In the genomic region with DNA sequence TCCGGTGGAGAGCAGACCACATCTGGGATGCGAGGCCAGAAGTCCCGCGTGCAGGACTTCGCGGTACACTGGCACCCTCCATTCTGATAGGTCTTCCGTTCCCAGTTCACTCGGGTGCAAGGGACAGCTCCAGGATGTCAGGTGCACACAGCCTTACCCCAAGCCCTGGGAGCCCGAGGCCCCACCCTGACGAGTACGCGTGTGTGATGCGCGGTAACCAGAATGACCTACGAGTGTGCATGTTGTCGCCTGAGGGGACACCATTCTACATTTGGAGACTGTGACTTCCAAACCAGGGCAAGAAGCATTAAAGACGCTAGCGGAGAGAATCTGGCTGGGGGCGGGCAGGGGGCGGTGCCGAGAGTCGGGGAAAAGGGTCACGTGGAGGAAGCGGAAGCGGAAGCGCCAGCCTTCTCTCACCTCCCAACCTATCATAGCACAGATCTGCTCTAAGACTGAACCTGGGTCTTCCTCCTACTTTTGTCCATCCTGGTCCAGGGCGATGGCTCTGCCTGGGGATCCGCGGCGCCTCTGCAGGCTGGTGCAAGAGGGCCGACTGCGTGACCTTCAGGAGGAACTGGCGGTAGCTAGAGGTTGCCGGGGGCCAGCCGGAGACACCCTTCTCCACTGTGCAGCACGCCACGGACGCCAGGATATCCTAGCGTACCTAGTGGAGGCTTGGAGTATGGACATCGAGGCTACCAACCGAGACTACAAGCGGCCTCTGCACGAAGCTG, we compare ENCODE assay signal across 8 mouse cellular contexts. TPM values are rescaled to one million over a fixed set of nuclear protein-coding genes. Genes with fewer than 3 reads are reported as not detected.
DNase-seq lines count a peak whose midpoint lies in the region; ATAC-seq lines count a peak whose summit lies in the region.

No protein-coding gene starts in this region.

- peak; percentile 71 for ATAC-seq in megakaryocyte progenitor cell, adult 5-6 weeks (replicated peaks; ENCODE audit: poor library complexity)

- DNase-seq in adipocyte (ENCODE audit: low spot score), result peak; percentile 93
- peak; percentile 90 for DNase-seq in embryo, embryonic 10 days (ENCODE audit: low spot score)
- peak; percentile 85 for DNase-seq in gastrocnemius, postnatal 10 days
- peak; percentile 98 for DNase-seq in induced T-regulatory cell, adult 2 months (ENCODE audit: low read depth)
- peak; percentile 61 to 85 for DNase-seq in left cerebral cortex, adult 9 months (ENCODE audit: low spot score in 2 of 2)
- peak; percentile 79 for DNase-seq in right cerebral cortex, postnatal 14 days
- DNase-seq in urinary bladder, postnatal 36 days (ENCODE audit: low spot score in 2 of 2), result peak; percentile 71 to 86

RNA-seq across cellular contexts. Expression of a gene that starts 0.6 kb away (rescaled TPM):
- 10 to 100 TPM; 25.8 to 34.0 TPM for total RNA-seq in gastrocnemius, postnatal 10 days (2021)
- total RNA-seq in megakaryocyte progenitor cell, adult 5-6 weeks (2015), result 36.5 and 37.6 TPM in 2 replicates
- total RNA-seq in megakaryocyte progenitor cell, adult 5-6 weeks (2017), result 17.2 and 27.4 TPM in 2 replicates

RNA-seq across cellular contexts. Expression of a gene that starts 0.9 kb away (rescaled TPM):
- total RNA-seq in gastrocnemius, postnatal 10 days (2021), result 10 to 100 TPM; 37.3 to 44.7 TPM
- 56.3 and 58.3 TPM in 2 replicates for total RNA-seq in megakaryocyte progenitor cell, adult 5-6 weeks (2015)
- 101 and 113 TPM in 2 replicates for total RNA-seq in megakaryocyte progenitor cell, adult 5-6 weeks (2017)

Comparison
In these comparisons a context has a peak if more than half of its experiments do, and no peak if none do; other contexts are left out.
1. Peak in every context shown above with its lines: DNase-seq and ATAC-seq.